8 mouse cellular contexts compared by ENCODE assay signal in the genomic region with DNA sequence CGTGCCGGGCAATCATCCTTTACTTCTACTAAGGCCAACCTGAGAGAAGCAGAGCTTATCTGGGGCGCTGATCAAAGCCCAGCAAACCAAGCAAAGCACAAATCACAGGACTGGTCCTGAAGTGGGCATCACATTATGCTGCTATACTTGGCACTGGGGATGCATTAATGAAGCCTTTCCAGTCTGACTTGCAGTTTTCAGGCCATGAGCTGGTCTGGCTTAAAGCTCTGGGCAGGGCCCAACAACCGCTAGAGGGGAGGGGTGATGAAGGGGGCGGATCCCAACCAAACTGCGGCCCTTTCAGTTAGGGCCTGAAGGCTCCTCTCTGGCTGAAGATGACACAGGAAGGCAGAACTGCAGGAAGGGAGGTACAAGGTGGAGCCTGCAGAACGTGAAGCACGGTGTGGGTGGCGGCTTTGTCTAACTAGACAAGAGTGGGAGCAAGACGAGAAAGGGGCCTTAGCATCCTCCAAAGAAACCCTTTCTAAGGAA. TPM values are rescaled to one million over a fixed set of nuclear protein-coding genes. Genes with fewer than 3 reads are reported as not detected.
A peak's percentile ranks its signal among the peaks of the same experiment; 100 is the strongest.
DNase-seq lines count a peak whose midpoint lies in the region; ATAC-seq and TF ChIP-seq lines count a peak whose summit lies in the region.

No protein-coding gene starts in this region.

- 28% methylated on average over 10 of the region's 10 CpGs for WGBS in hindbrain, embryonic 10.5 days
- 25% methylated on average over 10 of the region's 10 CpGs for WGBS in limb, embryonic 13.5 days
- 20% methylated on average over 10 of the region's 10 CpGs for WGBS in midbrain, embryonic 16.5 days

- H3K4me2 ChIP-seq in limb, embryonic 13.5 days (replicated peaks), result peak overlapping the region; percentile 93
- peak overlapping the region; percentile 87 for H3K4me2 ChIP-seq in midbrain, embryonic 16.5 days (ENCODE audit: low read length)

- peak overlapping the region; percentile 53 for H3K4me3 ChIP-seq in cortical plate, adult 2 months (ENCODE audit: insufficient read depth, low read length)
- peak overlapping the region; percentile 71 for H3K4me3 ChIP-seq in hindbrain, embryonic 10.5 days
- peak overlapping the region; percentile 71 for H3K4me3 ChIP-seq in limb, embryonic 13.5 days
- H3K4me3 ChIP-seq in midbrain, embryonic 16.5 days (ENCODE audit: low read depth, low read length), result peak overlapping the region; percentile 48

- no peak for TF ChIP-seq POLR2A in cortical plate, adult 2 months (IDR thresholded peaks at IDR 0.05; ENCODE audit: extremely low read depth, insufficient read depth, low read length)

- peak; percentile 52 for DNase-seq in gastrocnemius, postnatal 14 days
- DNase-seq in gastrocnemius, postnatal 36 days, result no peak
- DNase-seq in Muller cell, postnatal 12 days (ENCODE audit: inconsistent ontology term), result peak; percentile 86
- DNase-seq in hindbrain, embryonic 10.5 days (ENCODE audit: low spot score), result peak; percentile 37
- DNase-seq in thymus, postnatal 4 days, result peak; percentile 49

- no peaks in the 10 kb centered on the region for H3K27me3 ChIP-seq in hindbrain, embryonic 10.5 days (ENCODE audit: insufficient read depth, poor library complexity, severe bottlenecking)
- no peaks in the 10 kb centered on the region for H3K27me3 ChIP-seq in limb, embryonic 13.5 days
- H3K27me3 ChIP-seq in midbrain, embryonic 16.5 days (ENCODE audit: control insufficient read depth, insufficient read depth, low read depth, low read length), result no peaks in the 10 kb centered on the region

- ATAC-seq in limb, embryonic 13.5 days (ENCODE audit: low FRiP score, low read depth), result no peak
- no peak for ATAC-seq in midbrain, embryonic 16.5 days

- H3K9ac ChIP-seq in limb, embryonic 13.5 days, result peak overlapping the region; percentile 79
- H3K9ac ChIP-seq in midbrain, embryonic 16.5 days (ENCODE audit: low read depth, low read length), result peak overlapping the region; percentile 71

- peaks cover 63% of the 10 kb centered on the region for H3K36me3 ChIP-seq in hindbrain, embryonic 10.5 days
- H3K36me3 ChIP-seq in limb, embryonic 13.5 days, result peaks cover 49% of the 10 kb centered on the region
- H3K36me3 ChIP-seq in midbrain, embryonic 16.5 days (ENCODE audit: control insufficient read depth, insufficient read depth, low read length), result peaks cover 28% of the 10 kb centered on the region

- intact Hi-C loops in gastrocnemius, postnatal 14 days (cut with DNase I; ENCODE audit: low total_unique reads), result no loop called here
- intact Hi-C loops in gastrocnemius, postnatal 36 days (cut with DNase I), result no loop called here

- no peak overlapping the region for H3K27ac ChIP-seq in cortical plate, adult 2 months (ENCODE audit: insufficient read depth, low read length)
- peak overlapping the region; percentile 92 for H3K27ac ChIP-seq in hindbrain, embryonic 10.5 days
- H3K27ac ChIP-seq in limb, embryonic 13.5 days, result peak overlapping the region; percentile 59; the same call in 1 of the 2 replicates
- H3K27ac ChIP-seq in midbrain, embryonic 16.5 days (ENCODE audit: low read length), result peak overlapping the region; percentile 83

- no peaks in the 10 kb centered on the region for H3K9me3 ChIP-seq in hindbrain, embryonic 10.5 days
- H3K9me3 ChIP-seq in limb, embryonic 13.5 days, result no peaks in the 10 kb centered on the region
- no peaks in the 10 kb centered on the region for H3K9me3 ChIP-seq in midbrain, embryonic 16.5 days (replicated peaks; ENCODE audit: control insufficient read depth, low read length, poor library complexity, severe bottlenecking)

- no peaks in the 10 kb centered on the region for H3K4me1 ChIP-seq in cortical plate, adult 2 months (ENCODE audit: control insufficient read depth, insufficient read depth, low read length)
- peaks cover 36% of the 10 kb centered on the region for H3K4me1 ChIP-seq in hindbrain, embryonic 10.5 days (replicated peaks)
- H3K4me1 ChIP-seq in limb, embryonic 13.5 days, result peaks cover 33% of the 10 kb centered on the region
- H3K4me1 ChIP-seq in midbrain, embryonic 16.5 days (ENCODE audit: control insufficient read depth, insufficient read depth, low read length), result peaks cover 16% of the 10 kb centered on the region

- no peak for TF ChIP-seq CTCF in cortical plate, adult 2 months (IDR thresholded peaks at IDR 0.05; ENCODE audit: extremely low read depth, insufficient read depth, low read length)

RNA-seq across cellular contexts. Expression of gene Usp5, which starts 1.1 kb away (rescaled TPM):
- 10 to 100 TPM; 55.3 to 61.9 TPM for total RNA-seq in gastrocnemius, postnatal 14 days (2021)
- 10 to 100 TPM; 41.7 to 43.2 TPM for total RNA-seq in gastrocnemius, postnatal 36 days (2021)
- 151 and 152 TPM in 2 replicates for polyA plus RNA-seq in cortical plate, adult 2 months (2012; rRNA removed)
- 206 and 211 TPM in 2 replicates for polyA plus RNA-seq in hindbrain, embryonic 10.5 days (2016; fragmentation: Nextera tagmentation; extraction: Ambion mirVana)
- 165 and 177 TPM in 2 replicates for polyA plus RNA-seq in limb, embryonic 13.5 days (2015; fragmentation: Nextera tagmentation; extraction: Ambion mirVana)
- 220 and 223 TPM in 2 replicates for polyA plus RNA-seq in midbrain, embryonic 16.5 days (2015; fragmentation: Nextera tagmentation; extraction: Ambion mirVana)

RNA-seq across cellular contexts. Expression of gene Cdca3, which starts 1.2 kb away (rescaled TPM):
- total RNA-seq in gastrocnemius, postnatal 14 days (2021), result 1 to 10 TPM; 4.6 to 5.0 TPM
- total RNA-seq in gastrocnemius, postnatal 36 days (2021), result 1 to 10 TPM; 1.5 to 1.8 TPM
- 2.3 and 2.4 TPM in 2 replicates for polyA plus RNA-seq in cortical plate, adult 2 months (2012; rRNA removed)
- polyA plus RNA-seq in hindbrain, embryonic 10.5 days (2016; fragmentation: Nextera tagmentation; extraction: Ambion mirVana), result 232 and 255 TPM in 2 replicates
- 166 and 172 TPM in 2 replicates for polyA plus RNA-seq in limb, embryonic 13.5 days (2015; fragmentation: Nextera tagmentation; extraction: Ambion mirVana)
- 18.2 and 19.5 TPM in 2 replicates for polyA plus RNA-seq in midbrain, embryonic 16.5 days (2015; fragmentation: Nextera tagmentation; extraction: Ambion mirVana)

RNA-seq across cellular contexts. Expression of gene Gnb3, which starts 11.9 kb away (rescaled TPM):
- 1 to 10 TPM; 6.6 to 7.0 TPM for total RNA-seq in gastrocnemius, postnatal 14 days (2021)
- 1 to 10 TPM; 1.2 to 1.6 TPM for total RNA-seq in gastrocnemius, postnatal 36 days (2021)
- polyA plus RNA-seq in cortical plate, adult 2 months (2012; rRNA removed), result 0.17 and 0.25 TPM in 2 replicates
- 0.44 and 0.76 TPM in 2 replicates for polyA plus RNA-seq in hindbrain, embryonic 10.5 days (2016; fragmentation: Nextera tagmentation; extraction: Ambion mirVana)
- 1.0 and 1.3 TPM in 2 replicates for polyA plus RNA-seq in limb, embryonic 13.5 days (2015; fragmentation: Nextera tagmentation; extraction: Ambion mirVana)
- polyA plus RNA-seq in midbrain, embryonic 16.5 days (2015; fragmentation: Nextera tagmentation; extraction: Ambion mirVana), result 2.3 and 2.4 TPM in 2 replicates

RNA-seq across cellular contexts. Expression of gene Tpi1, which starts 14.1 kb away (rescaled TPM):
- 1,000 to 10,000 TPM; 2,868 to 2,952 TPM for total RNA-seq in gastrocnemius, postnatal 14 days (2021)
- 1,000 to 10,000 TPM; 2,608 to 3,105 TPM for total RNA-seq in gastrocnemius, postnatal 36 days (2021)
- 1,059 and 1,064 TPM in 2 replicates for polyA plus RNA-seq in cortical plate, adult 2 months (2012; rRNA removed)
- polyA plus RNA-seq in hindbrain, embryonic 10.5 days (2016; fragmentation: Nextera tagmentation; extraction: Ambion mirVana), result 794 and 931 TPM in 2 replicates
- 782 and 803 TPM in 2 replicates for polyA plus RNA-seq in limb, embryonic 13.5 days (2015; fragmentation: Nextera tagmentation; extraction: Ambion mirVana)
- 415 and 461 TPM in 2 replicates for polyA plus RNA-seq in midbrain, embryonic 16.5 days (2015; fragmentation: Nextera tagmentation; extraction: Ambion mirVana)

RNA-seq across cellular contexts. Expression of gene Spsb2, which starts 19.7 kb away (rescaled TPM):
- total RNA-seq in gastrocnemius, postnatal 14 days (2021), result 1 to 10 TPM; 3.7 to 4.8 TPM
- total RNA-seq in gastrocnemius, postnatal 36 days (2021), result 1 to 10 TPM; 2.3 to 2.5 TPM
- 4.4 and 4.8 TPM in 2 replicates for polyA plus RNA-seq in cortical plate, adult 2 months (2012; rRNA removed)
- polyA plus RNA-seq in hindbrain, embryonic 10.5 days (2016; fragmentation: Nextera tagmentation; extraction: Ambion mirVana), result 8.3 and 8.7 TPM in 2 replicates
- 10.4 and 12.3 TPM in 2 replicates for polyA plus RNA-seq in limb, embryonic 13.5 days (2015; fragmentation: Nextera tagmentation; extraction: Ambion mirVana)
- 9.6 and 10.1 TPM in 2 replicates for polyA plus RNA-seq in midbrain, embryonic 16.5 days (2015; fragmentation: Nextera tagmentation; extraction: Ambion mirVana)

Comparison
In these comparisons a context has a peak if more than half of its experiments do, and no peak if none do; other contexts are left out.
1. DNase-seq: peak in gastrocnemius, postnatal 14 days (single experiment), Muller cell, postnatal 12 days (single experiment), hindbrain, embryonic 10.5 days (single experiment) and thymus, postnatal 4 days (single experiment); none in gastrocnemius, postnatal 36 days (0 of 2).
2. Peak in every context shown above with its lines, with median percentiles within 50 percentile points of each other: H3K4me3 ChIP-seq.